Mouse (Mus musculus): ENCODE data around the gene Krt88. TPM values are rescaled to one million over a fixed set of nuclear protein-coding genes. Genes with fewer than 3 reads are reported as not detected.

Krt88 gene
- total and polyA plus RNA-seq, 3 experiments: not detected

DNA sequence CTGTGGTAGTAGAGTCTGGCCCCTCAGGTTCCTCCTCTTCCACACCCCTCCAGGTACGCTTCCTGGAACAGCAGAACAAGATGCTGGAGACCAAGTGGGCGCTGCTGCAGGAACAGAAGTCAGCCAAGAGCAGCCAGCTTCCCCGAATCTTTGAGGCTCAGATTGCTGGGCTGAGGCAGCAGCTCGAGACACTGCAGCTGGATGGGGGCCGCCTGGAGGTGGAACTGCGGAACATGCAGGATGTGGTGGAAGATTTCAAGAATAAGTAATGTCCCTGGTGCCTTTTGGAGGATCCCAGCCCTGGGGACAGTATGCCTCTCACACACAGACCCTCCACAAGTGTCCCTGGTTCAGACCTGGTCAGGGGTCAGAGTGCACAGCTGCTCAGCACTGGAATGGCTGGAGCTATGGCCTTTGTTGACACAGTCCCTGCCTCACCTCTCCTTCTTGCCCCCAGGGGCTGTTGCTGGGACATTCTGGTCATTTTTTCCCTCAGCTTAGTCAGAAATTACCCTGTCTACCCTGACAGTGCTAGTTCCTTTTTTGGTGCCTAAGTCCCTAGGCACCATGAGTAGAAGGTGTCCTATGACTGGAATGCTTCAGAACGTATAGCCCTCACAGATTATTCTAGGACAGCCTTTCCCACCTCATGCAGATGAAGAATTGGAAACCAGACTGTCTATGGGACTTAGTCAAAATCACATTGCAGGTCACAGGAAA, 33.5 kb upstream of the Krt88 start:
- H3K4me2 ChIP-seq (ENCODE audit: insufficient read depth, low read depth, poor library complexity, severe bottlenecking): peak overlapping the region; percentile 37
- H3K27ac ChIP-seq (ENCODE audit: insufficient read depth, low read depth): no peak overlapping the region
- in situ Hi-C loops (cut with MboI; ENCODE audit: low pct_ligation_motif_present, low pct_unique_long_range_greater_than_20kb, low sequenced_read_pairs): no loop called here
- H3K4me3 ChIP-seq (replicated peaks in 1 of 3; ENCODE audit: low read depth in 2 of 3, low read length in 2 of 3, poor library complexity in 1 of 3): no peak overlapping the region
- H3K4me1 ChIP-seq (ENCODE audit: control insufficient read depth in 1 of 2, insufficient read depth in 2 of 2): peaks cover 32 to 59% of the 10 kb centered on the region in 2 experiments
- peak; percentile 82 for DNase-seq (ENCODE audit: extremely low read depth)
- H3K36me3 ChIP-seq (replicated peaks in 1 of 2; ENCODE audit: control insufficient read depth in 1 of 2, insufficient read depth in 1 of 2, low read length in 1 of 2): no peaks in the 10 kb centered on the region
- TF ChIP-seq JUND (conservative IDR thresholded peaks at IDR 0.05; ENCODE audit: low read depth, low read length) (peak; percentile 76), IRF4 (IDR thresholded peaks at IDR 0.05; ENCODE audit: low read depth, low read length) (peak; percentile 84), USF2 (conservative IDR thresholded peaks at IDR 0.05; ENCODE audit: low read depth, low read length) (no peak), ZMIZ1 (IDR thresholded peaks at IDR 0.05; ENCODE audit: low read depth, low read length) (no peak), SMC3 (IDR thresholded peaks at IDR 0.05; ENCODE audit: low read depth, low read length) (peak; percentile 23; the same call in 1 of the 2 replicates), RCOR1 (conservative IDR thresholded peaks at IDR 0.05; ENCODE audit: low read depth, low read length) (no peak; the same call in 1 of the 2 replicates), TBP (conservative IDR thresholded peaks at IDR 0.05; ENCODE audit: low read depth, low read length) (no peak), SIN3A (IDR thresholded peaks at IDR 0.05; ENCODE audit: low read length) (peak; percentile 48; the same call in 1 of the 2 replicates), MAFK (IDR thresholded peaks at IDR 0.05; ENCODE audit: insufficient replicate concordance, low read length) (peak; percentile 50; the same call in 1 of the 2 replicates), MXI1 (IDR thresholded peaks at IDR 0.05; ENCODE audit: low read depth, low read length) (0 out of 2 replicates have a peak, but pooled peaks have one; percentile 19), POLR2A (IDR thresholded peaks at IDR 0.05; ENCODE audit: low read depth, low read length) (no peak), NELFE (IDR thresholded peaks at IDR 0.05; ENCODE audit: low read depth, low read length) (no peak), GABPA (IDR thresholded peaks at IDR 0.05; ENCODE audit: insufficient replicate concordance, low read depth, low read length) (no peak), CHD1 (IDR thresholded peaks at IDR 0.05; ENCODE audit: low read depth, low read length) (no peak), MAX (IDR thresholded peaks at IDR 0.05; ENCODE audit: low read length) (no peak), USF1 (IDR thresholded peaks at IDR 0.05; ENCODE audit: low read depth, low read length) (no peak), KAT2A (IDR thresholded peaks at IDR 0.05; ENCODE audit: insufficient replicate concordance, low read length) (0 out of 2 replicates have a peak, but pooled peaks have one; percentile 45), E2F4 (IDR thresholded peaks at IDR 0.05; ENCODE audit: insufficient replicate concordance, low read depth, low read length) (no peak), TCF12 (IDR thresholded peaks at IDR 0.05; ENCODE audit: low read depth, low read length) (peak; percentile 49; the same call in 1 of the 2 replicates), NRF1 (IDR thresholded peaks at IDR 0.05; ENCODE audit: low read depth, low read length) (no peak), ZNF384 (IDR thresholded peaks at IDR 0.05; ENCODE audit: low read depth, low read length) (no peak), BHLHE40 (IDR thresholded peaks at IDR 0.05; ENCODE audit: low read depth, low read length) (peak; percentile 54), HCFC1 (IDR thresholded peaks at IDR 0.05; ENCODE audit: low read depth, low read length) (no peak), EP300 (IDR thresholded peaks at IDR 0.05; ENCODE audit: low read length) (peak; percentile 96), RAD21 (IDR thresholded peaks at IDR 0.05; ENCODE audit: low read depth, low read length) (no peak; the same call in none of the 2 replicates), MYC (IDR thresholded peaks at IDR 0.05; ENCODE audit: low read depth, low read length) (no peak), ZC3H11A (IDR thresholded peaks at IDR 0.05; ENCODE audit: low read depth, low read length) (no peak), MEF2A (IDR thresholded peaks at IDR 0.05; ENCODE audit: borderline replicate concordance, low read depth, low read length) (peak; percentile 88), ETS1 (conservative IDR thresholded peaks at IDR 0.05; ENCODE audit: low read depth, low read length) (peak; percentile 93), POLR2AphosphoS2 (IDR thresholded peaks at IDR 0.05; ENCODE audit: low read depth, low read length) (no peak), UBTF (IDR thresholded peaks at IDR 0.05; ENCODE audit: low read depth, low read length) (no peak), JUN (IDR thresholded peaks at IDR 0.05; ENCODE audit: insufficient read depth, low read depth, low read length) (peak; percentile 82), CHD2 (IDR thresholded peaks at IDR 0.05; ENCODE audit: low read length) (peak; percentile 44; the same call in 1 of the 2 replicates), PAX5 (IDR thresholded peaks at IDR 0.05; ENCODE audit: low read length) (no peak), MAZ (IDR thresholded peaks at IDR 0.05; ENCODE audit: low read depth, low read length) (no peak), ZKSCAN1 (IDR thresholded peaks at IDR 0.05; ENCODE audit: borderline replicate concordance, low read depth, low read length) (no peak), CTCF (conservative IDR thresholded peaks at IDR 0.05 in 1 of 2, IDR thresholded peaks at IDR 0.05 in 1 of 2; ENCODE audit: low read depth in 2 of 2, low read length in 2 of 2) (peak in 1 of 2 experiments; percentile 31; a peak in 1 of 4 replicates), ELF1 (IDR thresholded peaks at IDR 0.05; ENCODE audit: low read depth, low read length) (no peak)
- no peak overlapping the region for H3K9ac ChIP-seq (ENCODE audit: insufficient read depth, low read depth)
- dilution Hi-C loops (cut with MboI; ENCODE audit: extremely low pct_ligation_motif_present, extremely low pct_unique_long_range_greater_than_20kb, low sequenced_read_pairs): no loop called here
- no peaks in the 10 kb centered on the region for H3K79me2 ChIP-seq (replicated peaks; ENCODE audit: control insufficient read depth, extremely low read depth, insufficient read depth, poor library complexity, severe bottlenecking)
- no peaks in the 10 kb centered on the region for H3K9me3 ChIP-seq (replicated peaks; ENCODE audit: low read length)
- peaks cover 6% of the 10 kb centered on the region for H3K27me3 ChIP-seq (replicated peaks)

Data from CH12.LX (cell line).